Mouse (Mus musculus) heart, postnatal 25 days (tissue): ENCODE measurements around the gene Tdo2. TPM values are rescaled to one million over a fixed set of nuclear protein-coding genes. Genes with fewer than 3 reads are reported as not detected.

Source experiments
- DNase-seq: peaks from one replicate; pipeline ENCODE4 v3.0.0; 2022; ENCODE audit warnings: low spot score
- intact Hi-C: fragments of 180-260 bp; cut with DNase I; formaldehyde crosslinking; loops from one replicate; pipeline ENCODE4 v1.15.1; 2025
- total RNA-seq, 2 experiments: library from RNA; stranded (reverse); gene quantifications; 2 replicates each; pipeline ENCODE4 v1.2.3; 2021

Tdo2 gene
- total RNA-seq = not detected

DNA sequence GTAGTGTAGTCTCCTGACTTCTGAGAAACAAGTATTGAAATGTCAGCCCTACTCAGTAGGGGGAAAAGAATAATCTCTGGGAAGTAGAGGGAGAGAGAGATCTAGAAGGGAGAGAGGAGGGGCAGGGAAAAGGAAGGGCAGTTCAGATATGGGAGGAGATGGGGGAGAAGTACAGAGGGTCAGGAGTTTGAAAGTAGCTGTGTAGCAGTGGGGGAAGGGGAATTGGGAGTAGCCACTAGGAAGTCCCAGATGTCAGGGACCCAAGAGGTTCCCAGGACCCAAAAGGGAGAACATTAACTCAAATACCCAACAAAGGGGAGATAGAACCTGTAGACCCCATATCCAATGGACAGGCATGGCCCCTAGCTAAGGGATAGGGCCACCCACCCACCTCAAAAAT lies at the start of gene Tdo2:
TSS of gene Tdo2 (minus strand) at position 101 of the 400 bp plus-strand sequence.
- DNase-seq = no peak
- intact Hi-C loops = no loop called here

DNA sequence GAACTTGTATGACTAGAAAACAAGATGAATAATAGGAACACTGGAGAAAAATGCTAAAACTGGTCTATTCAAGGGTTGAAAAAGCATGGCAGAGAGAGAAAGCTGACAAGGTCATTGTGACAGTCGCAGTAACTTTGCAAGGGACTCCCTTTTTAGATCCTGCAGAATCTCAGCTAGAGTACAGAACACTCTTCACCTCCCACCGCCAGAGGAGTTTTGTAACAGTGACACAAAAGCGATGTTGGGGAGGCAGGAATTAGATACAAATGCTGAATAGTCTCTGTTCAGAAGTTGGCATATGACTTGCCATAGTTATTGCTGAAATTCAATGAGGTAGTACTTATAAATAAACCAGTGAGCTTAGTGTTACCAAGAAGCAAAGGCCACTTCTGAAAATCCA lies 47.1 kb upstream of the Tdo2 start:
- no peak for DNase-seq
- intact Hi-C loops = no loop called here

DNA sequence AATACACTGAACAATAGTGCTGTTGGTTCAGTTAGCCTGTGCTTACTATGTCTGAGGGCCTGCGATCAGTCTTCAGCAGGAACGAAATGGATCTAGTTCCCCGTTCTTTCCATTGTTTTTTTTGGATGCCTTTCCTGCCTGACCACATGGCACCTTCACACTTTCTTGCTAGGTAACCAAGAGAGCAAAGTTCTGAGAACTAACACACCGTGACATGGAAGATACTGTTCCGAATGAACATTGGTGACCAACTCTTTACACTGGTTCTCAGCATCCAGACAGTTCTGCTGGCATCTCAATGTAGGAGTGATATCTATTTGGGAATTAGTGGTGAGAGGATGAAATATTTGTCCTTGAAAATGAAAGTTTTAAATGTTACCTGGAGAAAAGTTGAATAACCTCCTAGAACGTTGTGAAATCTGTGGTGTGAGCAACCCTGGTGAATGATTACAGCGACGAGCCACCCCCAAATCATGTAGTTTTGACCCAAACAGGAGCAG lies 46.5 kb upstream of the Tdo2 start:
- DNase-seq = no peak
- intact Hi-C loops = no loop called here

DNA sequence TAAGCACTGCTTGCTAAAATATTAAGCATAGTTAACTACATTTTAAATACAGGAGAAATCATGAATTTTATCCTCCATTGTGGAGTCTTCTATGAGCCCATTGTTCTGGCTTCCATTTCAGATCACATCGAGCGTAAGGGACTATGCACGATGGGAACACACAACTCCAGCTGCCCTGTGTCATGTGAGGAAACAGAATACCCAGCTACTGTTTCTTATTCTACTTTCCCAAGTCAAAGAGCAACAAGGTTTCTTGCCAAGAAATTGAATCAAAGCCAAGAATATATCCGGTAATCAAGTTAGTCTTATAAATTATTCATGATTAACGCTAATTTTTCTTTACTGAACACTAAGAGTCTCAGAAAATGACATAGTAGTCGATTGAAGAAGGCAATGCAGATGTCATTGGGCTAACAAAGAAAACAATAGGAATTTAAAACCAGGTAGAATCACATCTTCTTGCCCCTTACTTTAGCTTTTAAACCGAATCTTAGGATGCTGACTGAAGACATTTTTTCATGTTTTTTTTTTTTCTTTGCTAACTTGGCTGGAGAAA lies 38.2 kb upstream of the Tdo2 start:
- intact Hi-C loops = no loop called here

DNA sequence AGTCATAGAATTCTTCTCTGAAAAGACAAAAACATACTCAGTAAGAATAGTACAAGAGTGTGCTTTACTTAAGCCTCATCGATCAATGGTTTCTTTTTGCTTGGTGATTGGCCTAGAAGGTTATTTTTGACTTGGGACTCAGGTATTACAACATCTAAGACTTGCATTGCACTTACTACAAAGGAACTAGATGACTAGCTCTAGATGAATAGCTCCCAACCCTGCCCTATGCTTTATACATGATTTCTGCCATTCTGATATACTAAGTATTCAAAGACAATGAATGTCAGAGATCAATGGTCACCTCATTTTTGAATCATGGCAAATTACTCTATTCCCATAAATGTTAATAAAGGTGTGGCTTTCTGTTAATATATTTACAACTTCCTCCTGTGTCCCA lies 31.0 kb upstream of the Tdo2 start:
- intact Hi-C loops = no loop called here
- DNase-seq = no peak

More for the DNA sequence above, 38.2 kb upstream of the Tdo2 start:
- no peak for DNase-seq

DNA sequence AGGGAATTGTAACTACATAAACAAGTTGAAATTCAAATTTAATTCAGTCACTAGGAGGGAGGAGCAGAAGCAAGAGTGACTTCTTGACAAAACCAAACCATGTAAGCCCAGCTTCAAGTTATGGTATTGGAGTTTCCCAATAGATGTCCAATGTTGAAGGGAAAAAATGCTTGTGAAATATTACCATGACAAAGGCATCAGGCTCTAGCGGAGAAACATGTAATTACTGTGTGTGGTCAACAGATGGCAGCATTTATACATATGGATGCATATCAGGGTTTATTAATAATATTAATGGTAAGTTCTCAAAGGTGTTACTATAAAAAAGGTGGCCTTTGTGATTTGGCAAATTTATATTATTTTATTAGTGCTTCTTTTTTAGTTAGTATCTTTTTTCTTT lies 20.0 kb upstream of the Tdo2 start:
- intact Hi-C loops = loop anchor here (5.0 kb wide), 3 partner anchors 36 to 861 kb away; no protein-coding TSS in a partner anchor
- no peak for DNase-seq

DNA sequence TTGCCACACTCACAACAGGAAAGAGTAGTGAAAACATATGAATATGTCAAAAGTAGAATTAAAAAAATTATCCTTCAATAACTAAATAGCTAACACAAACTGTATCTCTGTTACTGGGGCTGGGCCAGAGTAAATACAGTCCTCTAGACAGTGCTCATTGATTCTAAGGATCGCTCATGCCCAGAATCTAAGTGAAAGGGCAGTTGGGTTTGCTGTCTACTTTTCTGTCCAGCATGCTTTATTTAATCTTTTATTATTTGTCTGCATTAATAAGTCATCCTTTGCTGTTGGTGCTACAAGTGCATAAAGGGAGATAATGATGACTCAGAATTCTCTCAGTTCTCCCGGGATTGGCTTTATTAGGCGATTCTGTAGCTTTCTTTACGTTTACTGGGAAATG lies 19.4 kb upstream of the Tdo2 start:
- DNase-seq = no peak
- intact Hi-C loops = loop anchor here (5.0 kb wide), 3 partner anchors 37 to 862 kb away; no protein-coding TSS in a partner anchor

DNA sequence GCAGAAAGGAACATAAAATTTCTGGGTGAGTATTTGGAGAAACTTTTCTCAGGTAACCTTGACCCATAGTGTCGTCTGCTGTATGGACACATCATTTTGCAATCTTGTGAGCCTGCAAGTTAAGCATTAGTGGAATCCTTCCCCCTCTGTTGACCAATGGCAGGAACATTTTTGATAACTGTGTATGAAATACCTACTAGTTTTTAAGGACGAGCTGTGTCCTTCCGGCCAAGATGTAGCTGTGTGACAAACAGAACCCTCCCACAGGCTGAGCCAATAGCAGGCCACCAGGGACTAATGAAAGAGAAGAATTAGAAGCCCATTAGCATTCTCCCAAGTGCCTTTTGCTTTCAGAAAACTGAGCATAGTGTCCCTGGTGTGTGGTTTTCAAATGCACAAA lies 14.5 kb upstream of the Tdo2 start:
- no peak for DNase-seq
- intact Hi-C loops = no loop called here

DNA sequence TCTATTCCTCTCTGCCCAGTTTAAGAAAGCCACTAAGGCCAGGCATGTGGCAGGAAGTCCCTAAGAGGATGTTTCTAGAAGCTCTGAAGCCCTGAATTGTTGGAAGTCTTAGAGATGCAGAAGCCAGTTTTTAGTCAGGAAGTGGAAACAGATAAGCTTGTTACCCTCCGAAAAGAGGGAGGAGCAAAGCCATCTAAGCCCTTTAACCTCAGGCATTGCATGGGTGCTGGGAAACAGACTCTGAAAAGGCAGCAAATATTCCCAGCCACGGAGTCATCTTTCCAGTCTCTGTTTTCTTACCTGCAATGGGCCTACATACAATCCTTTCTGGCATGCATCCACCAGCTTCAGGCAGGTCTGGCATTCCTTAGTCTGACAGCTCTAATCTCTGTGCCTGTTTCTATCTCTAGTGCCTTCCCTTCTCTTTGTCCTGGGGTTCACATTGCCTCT lies 13.7 kb upstream of the Tdo2 start:
- DNase-seq = no peak
- intact Hi-C loops = no loop called here

DNA sequence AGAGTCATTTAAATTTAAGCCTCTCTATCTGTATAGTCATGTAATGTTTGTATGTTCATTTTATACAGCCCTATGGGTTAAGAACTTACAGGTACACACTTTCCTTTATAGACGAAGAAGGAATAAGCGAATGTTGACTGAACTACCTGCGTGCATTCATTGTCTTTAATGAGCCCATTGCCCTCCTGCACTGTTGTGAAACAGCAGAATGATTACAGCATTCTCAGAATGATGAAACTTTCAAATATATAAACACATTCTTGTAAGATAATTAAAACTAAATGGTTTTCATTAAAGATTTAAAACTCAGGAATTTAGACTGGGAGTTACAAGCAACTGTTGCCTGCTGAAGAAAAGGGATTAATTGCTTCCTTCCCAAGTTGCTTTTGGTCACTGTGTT lies 11.6 kb upstream of the Tdo2 start:
- intact Hi-C loops = no loop called here
- DNase-seq = no peak

DNA sequence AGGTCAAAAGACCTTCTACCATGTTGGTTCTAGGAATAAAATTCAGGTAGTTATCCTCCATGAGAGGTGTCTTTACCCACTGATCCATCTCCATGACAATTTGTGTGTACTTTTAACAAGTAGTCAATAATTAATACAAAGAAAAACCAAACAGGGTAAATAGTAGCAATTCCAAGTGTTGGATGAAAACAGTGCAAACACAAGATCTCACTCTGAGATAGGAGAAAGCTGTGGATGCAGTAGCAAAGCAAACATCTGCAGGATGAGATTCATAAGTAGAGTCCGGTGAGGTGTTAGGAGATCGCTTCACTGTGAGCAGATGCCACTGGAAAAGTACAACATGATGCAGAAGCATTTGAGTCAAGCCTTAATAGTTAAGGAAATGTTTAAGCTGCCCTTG lies 10.1 kb upstream of the Tdo2 start:
- intact Hi-C loops = no loop called here
- no peak for DNase-seq

DNA sequence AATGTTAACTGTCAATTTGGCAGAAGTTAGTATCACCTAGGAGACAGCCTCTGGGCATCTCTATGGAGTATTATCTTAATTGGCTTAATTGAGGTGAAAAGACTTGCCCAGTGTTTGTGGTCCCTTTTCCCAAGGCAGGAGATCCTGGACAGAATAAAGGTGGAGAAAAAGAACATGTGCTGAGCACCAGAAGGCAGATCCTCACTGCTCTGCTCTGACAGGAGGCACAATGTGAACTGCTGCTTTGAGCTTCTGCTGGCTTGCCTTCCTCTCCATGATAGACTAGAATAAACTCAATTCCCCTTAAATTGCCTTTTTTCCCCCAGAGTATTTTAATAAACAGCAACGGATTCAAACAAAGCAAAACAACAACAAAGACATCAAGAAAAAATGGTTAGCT lies 9.1 kb upstream of the Tdo2 start:
- no peak for DNase-seq
- intact Hi-C loops = no loop called here

DNA sequence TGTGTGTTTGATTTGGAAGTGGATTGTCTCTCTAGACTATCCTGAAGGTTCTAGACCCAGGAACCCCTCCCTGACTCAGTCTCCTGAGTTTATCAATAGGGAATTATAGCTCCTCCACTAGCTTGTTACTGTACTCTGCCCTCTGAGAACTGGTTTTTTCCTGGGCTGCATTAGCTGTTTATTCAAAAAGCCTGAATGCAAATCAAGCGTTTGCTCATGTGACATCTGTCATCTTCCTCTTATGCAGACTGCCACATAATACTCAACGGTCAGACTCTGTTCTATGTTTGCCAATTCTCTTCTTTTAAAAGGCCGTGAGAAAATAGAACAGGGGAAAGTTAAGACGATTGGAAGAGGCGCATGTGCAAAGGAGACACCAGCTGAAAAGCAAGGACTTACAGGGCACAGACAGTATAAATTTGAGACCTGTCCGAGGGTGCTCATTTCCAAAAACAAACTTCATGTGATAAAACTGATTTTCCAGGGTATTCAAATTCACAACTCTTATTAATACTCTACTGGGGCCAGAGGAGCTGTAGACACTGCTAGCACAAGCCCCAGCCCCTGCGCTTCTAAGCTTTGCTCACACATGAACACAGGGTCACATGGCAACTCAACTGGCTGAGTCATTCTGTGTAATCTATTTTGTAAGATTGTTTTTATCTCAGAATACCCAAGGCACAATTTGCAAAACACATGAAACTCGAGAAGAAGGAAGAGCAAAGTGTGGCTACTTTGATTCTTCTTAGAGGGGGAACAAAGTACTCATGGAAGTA lies 7.3 kb upstream of the Tdo2 start:
- DNase-seq = no peak
- intact Hi-C loops = no loop called here

DNA sequence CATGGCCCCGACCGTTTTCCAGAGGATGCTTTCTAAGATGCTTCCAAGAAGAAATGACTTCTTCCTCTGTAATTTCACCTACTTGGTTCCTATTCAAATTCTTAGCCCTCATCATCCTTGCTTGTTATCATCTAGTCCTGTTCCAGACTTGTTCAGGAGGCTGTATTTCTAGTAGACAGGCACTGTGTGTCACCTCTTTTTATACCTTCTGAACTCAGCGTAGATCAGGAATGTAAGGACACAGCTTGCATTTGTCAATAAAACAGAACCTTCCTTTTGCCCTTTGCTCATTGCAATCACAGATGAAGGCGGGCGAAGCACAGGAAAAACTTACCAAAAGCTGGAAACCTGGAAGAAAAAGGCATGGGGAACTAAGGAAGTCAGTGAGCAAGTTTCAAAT lies 6.0 kb upstream of the Tdo2 start, which contains the start of gene Asic5:
TSS of gene Asic5 (plus strand) at position 301 of the 400 bp plus-strand sequence.
- DNase-seq = no peak
- intact Hi-C loops = no loop called here

DNA sequence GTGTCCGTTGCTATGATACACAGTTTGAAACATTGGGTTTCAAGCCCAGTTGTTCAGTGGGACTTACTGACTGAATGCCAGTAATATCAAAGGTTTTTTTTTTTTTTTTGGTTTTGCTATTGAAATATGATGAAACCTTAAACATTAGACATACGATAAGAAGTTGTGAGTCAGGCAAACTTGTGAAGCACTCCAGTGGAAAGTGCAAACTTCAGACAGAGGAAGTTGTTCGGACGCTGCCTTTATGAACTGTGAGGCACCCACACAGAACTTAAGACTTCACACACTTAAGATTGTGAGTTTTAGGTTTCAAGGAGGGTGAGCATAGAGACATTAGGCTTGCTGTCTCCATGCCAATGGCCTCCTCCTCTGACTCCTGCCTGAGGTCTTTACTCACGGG lies 5.6 kb upstream of the Tdo2 start:
- no peak for DNase-seq
- intact Hi-C loops = no loop called here

DNA sequence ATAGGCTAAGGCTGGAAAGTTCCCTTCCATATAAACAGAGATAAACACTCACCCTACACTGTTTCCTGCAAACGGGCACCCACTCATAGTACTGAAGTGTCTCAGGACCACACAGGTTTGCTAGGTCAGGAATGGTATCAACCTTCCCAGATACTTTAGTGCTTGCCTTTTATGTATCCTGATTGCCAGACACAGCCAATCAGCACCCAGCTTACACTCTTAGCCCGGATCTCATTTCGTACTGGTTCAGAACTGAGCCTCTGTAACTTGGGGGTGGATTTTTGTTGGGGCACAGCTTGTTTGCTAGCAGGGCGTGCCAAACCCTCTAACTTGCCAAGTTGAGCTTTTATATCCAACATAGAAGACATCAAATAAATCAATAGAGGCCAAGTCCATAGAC lies 395 bp downstream of the Tdo2 start:
- no peak for DNase-seq
- intact Hi-C loops = no loop called here

DNA sequence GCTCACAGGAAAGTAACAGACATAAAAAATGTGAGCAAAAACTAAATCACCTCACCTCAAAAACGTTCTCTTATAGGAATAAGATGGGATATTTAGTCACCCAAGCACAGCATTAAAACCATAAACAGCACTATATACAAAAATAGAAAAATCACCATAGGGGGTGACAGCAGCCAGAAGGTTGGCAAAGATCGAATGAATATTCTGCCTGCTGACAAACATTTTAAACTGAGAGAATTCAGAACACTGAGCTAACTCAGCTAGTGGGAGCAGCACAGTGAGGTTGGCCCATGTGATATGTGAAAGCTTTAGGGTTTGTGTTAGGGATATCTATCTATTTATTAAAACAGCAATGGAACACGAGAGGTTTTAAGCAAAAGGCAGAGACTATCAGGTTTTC lies 11.4 kb downstream of the Tdo2 start:
- DNase-seq = no peak
- intact Hi-C loops = no loop called here

DNA sequence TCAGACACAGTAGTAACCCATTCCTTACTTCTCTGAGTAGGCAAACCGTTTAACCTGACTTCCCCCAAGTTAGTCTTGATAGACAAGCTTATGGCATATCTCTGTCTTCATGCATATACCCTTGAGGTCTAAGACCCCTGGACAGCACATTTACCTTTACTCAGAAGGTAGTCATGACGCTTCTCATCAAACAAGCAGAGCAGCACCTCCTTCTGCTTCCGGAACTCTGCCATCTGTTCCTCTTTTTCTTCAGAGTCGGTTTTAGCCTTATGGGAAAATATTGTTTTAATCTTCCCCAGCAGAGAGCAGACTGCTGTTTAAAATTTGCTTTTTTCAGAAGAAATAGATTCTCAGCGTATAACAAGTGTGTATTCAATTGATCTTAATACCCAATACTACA lies 12.2 kb downstream of the Tdo2 start:
- DNase-seq = no peak
- intact Hi-C loops = no loop called here

DNA sequence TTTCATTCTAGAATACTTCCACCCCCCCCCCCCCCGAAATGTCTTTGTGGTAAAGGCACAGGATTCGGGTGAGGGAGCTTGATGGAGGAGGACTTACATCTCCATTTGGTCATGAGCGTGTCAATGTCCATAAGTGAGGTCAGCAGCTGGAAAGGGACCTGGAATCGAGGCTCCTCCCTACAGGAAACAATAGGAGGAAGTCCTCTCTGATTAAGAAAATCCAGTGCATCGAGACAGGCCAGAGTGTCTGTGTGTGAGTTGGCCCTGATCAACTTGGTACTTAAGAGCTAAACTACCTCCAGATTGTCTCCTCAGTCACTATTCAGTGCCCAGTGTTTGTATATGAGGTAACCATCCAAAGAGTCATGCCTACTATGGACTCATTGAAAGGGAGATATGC lies 14.7 kb downstream of the Tdo2 start:
- intact Hi-C loops = no loop called here

DNA sequence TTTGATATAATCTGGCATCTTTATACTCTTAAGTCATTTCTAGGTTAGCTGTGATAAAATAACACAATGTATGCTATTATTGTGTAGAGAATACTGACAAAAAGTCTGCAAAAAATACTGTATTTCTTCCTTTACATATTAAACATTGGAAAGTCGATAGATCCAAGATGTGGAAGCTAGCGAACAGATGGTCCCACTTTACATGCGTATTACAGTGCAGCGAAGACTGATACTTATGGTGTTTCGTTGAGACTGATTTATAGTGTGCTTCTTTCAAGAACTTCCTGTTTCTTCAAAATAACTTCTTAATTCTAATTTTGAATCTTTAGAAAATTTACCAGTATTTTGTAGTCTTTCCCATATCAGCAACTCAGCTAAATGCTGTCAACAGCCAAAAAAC lies 18.5 kb downstream of the Tdo2 start:
- DNase-seq = no peak
- intact Hi-C loops = no loop called here

More for the DNA sequence above, 14.7 kb downstream of the Tdo2 start:
- no peak for DNase-seq

DNA sequence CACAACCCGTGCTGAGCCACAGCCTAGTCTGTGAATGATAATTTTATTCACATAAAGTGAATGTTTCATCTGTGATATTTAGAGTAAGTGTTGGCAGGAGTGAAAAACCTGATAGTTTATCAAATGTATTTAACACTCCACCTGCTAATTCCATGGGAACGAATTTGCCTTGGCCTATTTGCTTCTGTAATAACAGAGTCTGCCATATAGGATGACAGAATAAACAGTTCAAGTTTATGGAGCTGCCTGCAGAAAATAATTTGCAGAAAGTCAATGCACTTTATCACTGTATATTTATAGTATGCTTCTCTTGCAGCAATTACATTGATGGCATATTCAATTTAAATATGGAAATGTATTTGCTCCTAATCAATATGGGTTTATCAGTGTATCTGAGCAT lies 24.2 kb downstream of the Tdo2 start:
- DNase-seq = no peak
- intact Hi-C loops = no loop called here

DNA sequence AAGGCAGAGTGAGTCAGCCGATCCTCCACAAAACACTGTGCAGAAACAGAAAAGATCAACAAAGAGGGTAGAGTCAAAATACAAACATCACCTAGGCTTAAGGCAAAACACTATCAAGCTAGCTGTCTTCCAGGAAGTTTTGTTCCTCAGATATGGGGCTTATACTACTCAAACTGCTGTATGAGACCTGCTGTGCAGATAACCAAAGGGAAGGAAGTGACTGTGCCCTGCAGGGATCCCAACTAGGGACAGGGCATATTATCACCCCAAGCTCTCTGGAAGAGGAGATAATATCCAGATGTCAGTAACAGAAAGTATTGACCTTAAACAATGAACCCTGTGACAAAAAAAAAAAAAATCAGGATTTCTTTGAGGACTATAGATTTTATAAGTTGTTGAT lies 27.0 kb downstream of the Tdo2 start:
- intact Hi-C loops = no loop called here
- no peak for DNase-seq
